Mouse (Mus musculus): ENCODE data around the gene Btbd2. TPM values are rescaled to one million over a fixed set of nuclear protein-coding genes. Genes with fewer than 3 reads are reported as not detected.
"Not testable (repeated sequence)": the region's sequence is repeated elsewhere in the genome, so short reads cannot be mapped to it uniquely, and the experiment has no call there.

The Btbd2 gene
- polyA plus RNA-seq, 1 experiment from 2014 or later: 77.8 TPM

GRCm38 (mm10) chr10:80653156-80653720 lies 3.6 kb downstream of the Btbd2 start:
- no peak overlapping the region for H3K4me3 ChIP-seq
- peaks cover 28% of the 10 kb centered on the region for H3K4me1 ChIP-seq
- peaks cover 27% of the 10 kb centered on the region for H3K36me3 ChIP-seq
- 86% methylated on average over 6 of the region's 6 CpGs for WGBS
- no peak overlapping the region for H3K27ac ChIP-seq
- no peak overlapping the region for H3K4me2 ChIP-seq (replicated peaks)
- ATAC-seq (ENCODE audit: low FRiP score, low read depth): no peak
- no peaks in the 10 kb centered on the region for H3K27me3 ChIP-seq
- no peaks in the 10 kb centered on the region for H3K9me3 ChIP-seq
- H3K9ac ChIP-seq: 0 out of 2 replicates have a peak overlapping the region, but pooled peaks have one; percentile 4

- no peak for ATAC-seq (ENCODE audit: low FRiP score, low read depth)
- Histone ChIP-seq H3K27ac (no peak overlapping the region), H3K4me2 (replicated peaks) (no peak overlapping the region), H3K27me3 (no peaks in the 10 kb centered on the region), H3K4me1 (peaks cover 14% of the 10 kb centered on the region), H3K9ac (no peak overlapping the region), H3K36me3 (peaks cover 53% of the 10 kb centered on the region), H3K4me3 (no peak overlapping the region), H3K9me3 (no peaks in the 10 kb centered on the region)
- WGBS: 92% methylated on average over 10 of the region's 10 CpGs
These were observed 6.5 kb downstream of the Btbd2 start for GRCm38 (mm10) chr10:80650392-80650791.

DNA sequence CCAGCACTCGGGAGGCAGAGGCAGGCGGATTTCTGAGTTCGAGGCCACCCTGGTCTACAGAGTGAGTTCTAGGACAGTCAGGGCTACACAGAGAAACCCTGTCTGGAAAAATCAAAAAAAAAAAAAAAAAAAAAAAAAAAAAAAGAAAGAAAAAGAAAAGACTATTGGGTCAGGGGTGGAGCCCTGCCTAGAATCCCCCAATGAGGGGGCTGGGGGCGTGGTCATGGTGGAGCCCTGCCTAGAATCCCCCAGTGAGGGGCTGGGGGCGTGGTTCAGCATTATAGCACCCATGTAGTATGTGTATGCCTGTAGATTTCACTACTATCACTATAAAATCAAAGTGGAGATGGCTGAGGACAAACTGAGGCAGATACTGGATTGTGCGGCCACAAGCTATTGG lies 7.0 kb downstream of the Btbd2 start:
- ATAC-seq (ENCODE audit: low FRiP score, low read depth); H3K27ac ChIP-seq; H3K4me2 ChIP-seq (replicated peaks); H3K4me1 ChIP-seq; H3K4me3 ChIP-seq; H3K9me3 ChIP-seq; H3K9ac ChIP-seq; H3K27me3 ChIP-seq: not testable (repeated sequence)
- H3K36me3 ChIP-seq: peaks cover 58% of the 10 kb centered on the region
- 83% methylated on average over 6 of the region's 6 CpGs for WGBS

- Histone ChIP-seq H3K27me3 (no peaks in the 10 kb centered on the region), H3K36me3 (peaks cover 84% of the 10 kb centered on the region), H3K4me3 (no peak overlapping the region), H3K4me1 (no peaks in the 10 kb centered on the region), H3K4me2 (replicated peaks) (no peak overlapping the region), H3K9me3 (no peaks in the 10 kb centered on the region), H3K9ac (no peak overlapping the region), H3K27ac (no peak overlapping the region)
- no peak for ATAC-seq (ENCODE audit: low FRiP score, low read depth)
- WGBS: 91% methylated on average over 10 of the region's 10 CpGs
These were observed 9.9 kb downstream of the Btbd2 start for GRCm38 (mm10) chr10:80646936-80647335.

DNA sequence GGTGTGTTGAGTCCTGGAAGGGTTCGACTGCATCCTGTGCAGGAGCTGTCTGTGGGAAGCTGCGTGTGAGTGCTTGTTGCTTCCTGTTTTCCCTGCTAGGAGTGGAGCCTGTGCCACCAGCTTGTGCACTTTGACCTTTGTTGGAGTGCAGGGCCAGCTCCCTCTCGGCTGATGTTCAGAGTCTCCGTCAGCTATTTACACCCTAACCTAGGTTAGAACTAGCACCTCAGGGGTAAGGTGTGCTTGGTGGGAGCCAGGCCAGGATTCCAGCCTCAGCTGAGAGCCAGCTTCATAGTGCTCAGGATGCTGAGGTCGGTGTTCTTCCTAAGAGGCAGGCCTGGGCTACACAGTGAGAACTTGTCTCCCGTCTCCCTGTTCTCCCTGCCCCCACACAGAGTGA lies 21.5 kb downstream of the Btbd2 start:
- Histone ChIP-seq H3K36me3 (peaks cover 88% of the 10 kb centered on the region), H3K27me3 (no peaks in the 10 kb centered on the region), H3K4me2 (replicated peaks) (no peak overlapping the region), H3K4me3 (no peak overlapping the region), H3K27ac (no peak overlapping the region), H3K4me1 (no peaks in the 10 kb centered on the region), H3K9me3 (no peaks in the 10 kb centered on the region), H3K9ac (no peak overlapping the region)
- no peak for ATAC-seq (ENCODE audit: low FRiP score, low read depth)
- 89% methylated on average over 6 of the region's 6 CpGs for WGBS

DNA sequence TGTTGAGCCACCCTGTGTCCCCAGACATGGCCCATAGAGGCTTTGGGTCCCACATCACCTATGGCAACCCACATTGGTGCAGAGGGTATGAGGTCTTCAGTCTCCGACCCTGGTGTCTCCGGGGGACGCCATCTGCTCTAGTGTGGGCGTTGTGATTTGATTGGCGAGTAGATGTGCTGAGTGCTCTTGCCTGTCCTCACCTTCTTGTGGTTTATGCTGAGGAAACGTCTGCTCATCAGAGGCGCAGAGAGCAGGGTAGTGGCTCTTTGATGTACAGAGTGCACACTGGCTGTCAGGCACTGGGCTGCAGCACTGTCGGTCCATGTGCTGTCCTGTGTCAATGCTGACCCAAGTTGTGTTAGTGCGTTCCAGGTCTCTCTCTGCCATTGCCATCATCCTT lies 27.9 kb downstream of the Btbd2 start:
- Histone ChIP-seq H3K27me3 (no peaks in the 10 kb centered on the region), H3K36me3 (peaks cover 42% of the 10 kb centered on the region), H3K9me3 (no peaks in the 10 kb centered on the region)

DNA sequence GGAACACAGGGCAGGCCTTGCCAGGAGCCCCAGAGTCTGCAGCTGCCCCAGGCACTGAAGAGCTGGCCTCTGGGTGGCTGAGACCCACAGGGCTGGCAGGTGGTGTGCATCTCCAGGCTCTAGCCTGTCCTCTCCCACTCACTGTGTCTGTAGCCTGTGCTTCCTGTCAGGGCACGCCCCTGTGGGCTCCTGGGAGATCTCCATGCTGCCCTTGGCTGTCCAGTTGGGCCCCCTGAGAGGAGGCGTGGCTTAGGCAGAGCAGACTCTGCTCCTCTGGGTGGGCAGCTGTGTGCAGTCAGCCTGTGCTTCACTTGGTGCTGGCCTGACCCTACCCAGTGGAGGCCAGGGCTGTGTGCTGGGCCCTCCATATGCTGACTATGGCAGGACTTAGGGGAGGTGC lies 29.2 kb downstream of the Btbd2 start:
- 64% methylated on average over 2 of the region's 2 CpGs for WGBS
- Histone ChIP-seq H3K36me3 (peaks cover 37% of the 10 kb centered on the region), H3K27me3 (no peaks in the 10 kb centered on the region), H3K4me2 (replicated peaks) (0 out of 2 replicates have a peak overlapping the region, but pooled peaks have one; percentile 2), H3K9me3 (no peaks in the 10 kb centered on the region), H3K9ac (peak overlapping the region; percentile 40; the same call in 1 of the 2 replicates), H3K4me3 (no peak overlapping the region), H3K4me1 (peaks cover 29% of the 10 kb centered on the region), H3K27ac (no peak overlapping the region)
- ATAC-seq (ENCODE audit: low FRiP score, low read depth): no peak

More for the DNA sequence above, 27.9 kb downstream of the Btbd2 start:
- WGBS: 86% methylated on average over 9 of the region's 9 CpGs
- H3K4me2 ChIP-seq (replicated peaks): no peak overlapping the region
- H3K4me3 ChIP-seq: no peak overlapping the region
- H3K9ac ChIP-seq: no peak overlapping the region
- no peak overlapping the region for H3K27ac ChIP-seq
- peaks cover 21% of the 10 kb centered on the region for H3K4me1 ChIP-seq
- no peak for ATAC-seq (ENCODE audit: low FRiP score, low read depth)

DNA sequence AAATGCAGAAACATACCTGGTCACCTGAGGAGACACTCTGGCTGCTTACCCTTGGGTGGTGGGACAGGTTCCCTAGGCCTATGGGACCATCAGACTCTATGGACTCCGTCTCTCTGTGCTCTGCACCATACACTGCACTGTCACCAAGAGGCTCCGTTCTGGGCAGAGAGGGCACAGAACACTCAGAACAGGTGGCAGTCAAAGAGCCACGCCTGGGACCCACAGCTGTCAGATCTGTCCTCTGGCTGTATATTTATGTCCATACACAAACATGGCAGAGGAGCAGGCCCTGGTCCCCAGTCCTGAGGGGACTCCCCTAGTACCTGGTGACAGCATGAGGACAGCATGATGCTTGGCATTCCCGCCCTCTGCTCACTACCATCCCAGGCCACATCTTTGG lies 31.1 kb downstream of the Btbd2 start:
- WGBS: 82% methylated on average over 4 of the region's 4 CpGs
- H3K9me3 ChIP-seq: no peaks in the 10 kb centered on the region
- peaks cover 34% of the 10 kb centered on the region for H3K4me1 ChIP-seq
- H3K9ac ChIP-seq: no peak overlapping the region
- no peak overlapping the region for H3K27ac ChIP-seq
- H3K4me2 ChIP-seq (replicated peaks): no peak overlapping the region
- H3K36me3 ChIP-seq: peaks cover 22% of the 10 kb centered on the region
- ATAC-seq (ENCODE audit: low FRiP score, low read depth): no peak
- H3K27me3 ChIP-seq: no peaks in the 10 kb centered on the region
- H3K4me3 ChIP-seq: no peak overlapping the region

- Histone ChIP-seq H3K4me1 (peaks cover 34% of the 10 kb centered on the region), H3K4me3 (peak overlapping the region; percentile 90), H3K27me3 (no peaks in the 10 kb centered on the region), H3K4me2 (replicated peaks) (peak overlapping the region; percentile 99), H3K27ac (peak overlapping the region; percentile 81), H3K9me3 (no peaks in the 10 kb centered on the region), H3K9ac (peak overlapping the region; percentile 95), H3K36me3 (peaks cover 13% of the 10 kb centered on the region)
- ATAC-seq (ENCODE audit: low FRiP score, low read depth): no peak
- 7% methylated on average over 15 of the region's 15 CpGs for WGBS
These were observed 33.2 kb downstream of the Btbd2 start for GRCm38 (mm10) chr10:80623457-80624191.

DNA sequence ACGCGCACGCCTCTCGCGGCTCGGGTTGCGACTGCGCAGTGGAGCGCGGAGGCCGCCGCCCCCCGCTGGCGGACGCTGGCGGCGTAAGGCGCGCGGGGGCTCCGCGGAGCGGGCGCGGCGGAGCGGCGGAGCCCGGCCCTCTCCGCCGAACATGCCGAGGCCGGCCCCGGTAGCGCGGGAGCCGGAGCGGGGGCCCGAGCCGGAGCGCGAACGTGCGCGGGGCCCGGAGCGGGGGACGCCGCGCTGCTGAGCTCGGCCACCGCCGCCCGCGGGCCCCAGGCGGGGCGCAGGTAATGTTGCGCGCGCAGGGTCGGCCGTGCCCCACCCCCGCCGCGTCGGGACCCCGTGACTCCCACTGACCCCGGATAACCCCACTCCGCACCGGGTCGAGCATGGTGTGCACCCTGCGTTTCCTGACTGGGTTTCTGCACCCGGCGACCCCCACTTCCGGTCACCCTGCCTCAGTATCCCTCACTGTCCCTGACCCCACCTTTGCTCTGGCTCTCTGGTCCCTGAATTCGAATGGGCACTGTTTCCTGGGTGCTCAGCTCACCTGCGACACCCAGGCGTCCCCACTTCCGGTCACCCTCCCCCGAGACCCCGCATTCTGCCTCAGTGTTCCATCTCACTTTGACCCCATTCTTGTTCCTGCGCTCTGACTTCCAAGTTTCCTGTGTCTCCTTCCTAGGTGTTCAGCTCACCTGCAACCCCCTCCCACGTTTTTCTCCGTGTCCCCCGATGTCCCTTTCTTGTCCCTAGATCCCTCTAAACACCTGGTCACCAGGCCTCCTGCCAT lies 34.0 kb downstream of the Btbd2 start, which contains the start of gene Csnk1g2:
Gene Csnk1g2 (plus strand): TSS at position 178 of the 796 bp plus-strand sequence.
- peaks cover 34% of the 10 kb centered on the region for H3K4me1 ChIP-seq
- H3K9me3 ChIP-seq: no peaks in the 10 kb centered on the region
- peak within 1 kb of the TSS; percentile 99 for H3K4me2 ChIP-seq (replicated peaks)
- H3K4me3 ChIP-seq: peak within 1 kb of the TSS; percentile 90
- H3K9ac ChIP-seq: peak within 1 kb of the TSS; percentile 95
- peaks cover 13% of the 10 kb centered on the region for H3K36me3 ChIP-seq
- H3K27me3 ChIP-seq: no peaks in the 10 kb centered on the region
- H3K27ac ChIP-seq: peak within 1 kb of the TSS; percentile 86
- peak; percentile 13 for ATAC-seq (ENCODE audit: low FRiP score, low read depth)
- under 1% methylated on average over 58 of the region's 85 CpGs for WGBS

- ATAC-seq (ENCODE audit: low FRiP score, low read depth): peak; percentile 96
These were observed 34.8 kb downstream of the Btbd2 start for GRCm38 (mm10) chr10:80621940-80622660.

More at GRCm38 (mm10) chr10:80621940-80622660, 34.8 kb downstream of the Btbd2 start:
- no peaks in the 10 kb centered on the region for H3K27me3 ChIP-seq
- WGBS: under 1% methylated on average over 64 of the region's 64 CpGs
- peak overlapping the region; percentile 99 for H3K4me2 ChIP-seq (replicated peaks)
- peak overlapping the region; percentile 86; the same call in 1 of the 2 replicates for H3K27ac ChIP-seq
- peak overlapping the region; percentile 60 for H3K9ac ChIP-seq
- H3K9me3 ChIP-seq: no peaks in the 10 kb centered on the region
- peak overlapping the region; percentile 90 for H3K4me3 ChIP-seq
- peaks cover 13% of the 10 kb centered on the region for H3K36me3 ChIP-seq
- H3K4me1 ChIP-seq: peaks cover 30% of the 10 kb centered on the region
